Mouse (Mus musculus): ENCODE measurements around the gene Cdca8. TPM values are rescaled to one million over a fixed set of nuclear protein-coding genes. Genes with fewer than 3 reads are reported as not detected.

Cdca8 gene
- polyA plus RNA-seq, 1 experiment from 2014 or later: 34.9 TPM

DNA sequence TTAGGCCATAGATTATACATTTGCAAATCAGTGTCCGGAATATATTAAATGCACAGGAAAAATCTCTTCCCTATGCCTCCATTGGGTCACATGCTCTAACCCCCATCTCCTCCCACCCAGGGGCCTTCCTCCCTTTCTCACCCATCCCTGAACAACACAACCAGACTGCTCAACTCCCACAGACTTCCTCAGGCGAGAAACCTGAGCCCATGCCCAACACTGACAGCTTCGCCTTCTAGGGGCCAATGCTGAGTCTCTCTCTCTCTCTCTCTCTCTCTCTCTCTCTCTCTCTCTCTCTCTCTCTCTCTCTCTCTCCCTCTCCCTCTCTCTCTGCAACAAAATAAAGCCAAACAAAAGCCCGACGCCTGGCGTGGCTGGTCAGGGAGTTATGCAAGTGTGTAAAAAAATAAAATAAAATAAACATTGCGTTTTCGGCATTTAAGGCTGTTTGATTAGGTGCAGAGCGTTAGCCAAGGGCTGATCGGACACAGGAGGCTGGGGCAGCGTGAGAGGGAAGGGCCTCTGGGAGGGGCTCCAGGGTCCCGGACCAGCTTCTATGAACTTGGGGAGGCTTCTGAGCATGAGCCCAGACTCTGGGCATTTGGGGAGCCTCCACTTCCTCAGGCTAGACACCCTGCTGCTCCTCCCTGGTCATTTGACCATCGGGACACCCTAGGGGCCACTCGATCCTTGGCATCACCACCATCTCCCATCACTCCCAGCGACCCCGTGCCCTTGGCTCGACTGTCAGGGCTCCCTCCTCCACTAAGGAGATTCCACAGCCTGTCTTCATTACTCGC lies 46.0 kb upstream of the Cdca8 start:
- Histone ChIP-seq H3K36me3 (ENCODE audit: control insufficient read depth, insufficient read depth, low read length) (no peaks in the 10 kb centered on the region), H3K9me3 (ENCODE audit: control insufficient read depth, low read length) (no peaks in the 10 kb centered on the region), H3K27me3 (ENCODE audit: control insufficient read depth, insufficient read depth, low read length) (peaks cover 14% of the 10 kb centered on the region), H3K4me2 (replicated peaks; ENCODE audit: low read depth) (0 out of 2 replicates have a peak overlapping the region, but pooled peaks have one; percentile 8), H3K4me3 (ENCODE audit: low read depth, low read length) (no peak overlapping the region), H3K27ac (replicated peaks) (no peak overlapping the region), H3K9ac (ENCODE audit: low read length) (no peak overlapping the region), H3K4me1 (replicated peaks; ENCODE audit: control insufficient read depth, insufficient read depth) (no peaks in the 10 kb centered on the region)
- 7% methylated on average over 18 of the region's 18 CpGs for WGBS
- no peak for DNase-seq (ENCODE audit: low spot score)
- TF ChIP-seq CTCF (IDR thresholded peaks at IDR 0.05; ENCODE audit: low read depth): no peak
- TF ChIP-seq EP300 (optimal IDR thresholded peaks at IDR 0.05): no peak
- ATAC-seq (ENCODE audit: low FRiP score, low TSS enrichment): 0 out of 2 replicates have a peak, but pooled peaks have one; percentile 25

DNA sequence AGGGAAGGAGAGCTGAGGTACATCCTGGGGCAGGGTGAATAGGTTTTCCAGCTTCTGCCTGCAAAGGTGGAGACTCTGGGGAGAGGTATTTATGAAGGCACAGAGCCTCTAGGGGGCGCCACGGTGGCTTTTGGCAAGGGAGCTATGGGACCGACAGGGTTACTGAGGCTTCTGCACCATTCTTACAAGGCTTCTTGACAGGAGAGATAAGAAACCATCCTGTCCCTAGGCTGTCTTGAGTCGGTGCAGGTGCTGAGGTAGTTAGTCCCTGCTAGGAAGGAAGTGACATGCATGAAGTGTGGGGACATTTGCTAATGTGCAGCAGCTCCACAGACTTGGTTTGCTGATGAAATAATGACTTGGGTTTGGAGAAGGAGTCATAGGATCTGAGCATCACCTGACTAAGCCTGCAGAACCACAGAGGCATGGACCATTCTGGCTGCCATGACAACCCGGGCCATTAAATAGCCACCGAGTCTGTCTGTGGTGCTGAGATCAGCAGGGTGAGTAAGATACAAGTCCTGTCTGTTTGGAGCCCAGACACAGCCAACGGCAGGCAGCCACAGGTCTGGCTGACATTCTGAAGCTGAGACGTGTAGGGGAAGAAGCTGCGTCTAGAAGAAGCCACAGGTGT lies 44.9 kb upstream of the Cdca8 start:
- TF ChIP-seq EP300 (optimal IDR thresholded peaks at IDR 0.05) (no peak), CTCF (IDR thresholded peaks at IDR 0.05; ENCODE audit: low read depth) (peak; percentile 59)
- H3K4me1 ChIP-seq (replicated peaks; ENCODE audit: control insufficient read depth, insufficient read depth): no peaks in the 10 kb centered on the region
- no peaks in the 10 kb centered on the region for H3K36me3 ChIP-seq (ENCODE audit: control insufficient read depth, insufficient read depth, low read length)
- no peak overlapping the region for H3K9ac ChIP-seq (ENCODE audit: low read length)
- no peak overlapping the region for H3K4me2 ChIP-seq (replicated peaks; ENCODE audit: low read depth)
- H3K27me3 ChIP-seq (ENCODE audit: control insufficient read depth, insufficient read depth, low read length): peaks cover 13% of the 10 kb centered on the region
- DNase-seq (ENCODE audit: low spot score): peak; percentile 38
- no peak overlapping the region for H3K27ac ChIP-seq (replicated peaks)
- no peak for ATAC-seq (ENCODE audit: low FRiP score, low TSS enrichment)
- H3K4me3 ChIP-seq (ENCODE audit: low read depth, low read length): no peak overlapping the region
- no peaks in the 10 kb centered on the region for H3K9me3 ChIP-seq (ENCODE audit: control insufficient read depth, low read length)
- 18% methylated on average over 9 of the region's 9 CpGs for WGBS

DNA sequence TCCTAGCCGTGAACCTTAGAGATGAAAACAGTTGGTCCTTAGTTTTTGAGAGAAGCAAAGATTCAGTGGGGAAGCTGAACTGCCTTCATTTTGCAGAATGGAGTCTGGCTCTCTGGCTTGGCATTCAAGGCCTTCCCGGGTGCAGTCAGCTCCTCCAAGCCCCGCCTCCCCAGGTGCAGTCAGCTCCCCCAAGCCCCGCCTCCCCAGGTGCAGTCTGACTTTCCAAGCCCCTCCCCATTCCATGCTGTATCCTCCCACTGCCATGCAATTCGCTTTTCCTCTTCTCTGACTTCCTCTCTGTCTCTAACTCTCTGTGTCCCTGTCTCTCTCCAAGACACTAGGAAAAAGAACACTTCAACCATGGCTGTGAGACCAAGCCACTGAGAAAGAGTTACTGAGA lies 39.1 kb upstream of the Cdca8 start:
- WGBS: 26% methylated on average over 5 of the region's 5 CpGs
- H3K9me3 ChIP-seq (ENCODE audit: control insufficient read depth, low read length): no peaks in the 10 kb centered on the region
- peak; percentile 38; the same call in 1 of the 2 replicates for ATAC-seq (ENCODE audit: low FRiP score, low TSS enrichment)
- peak; percentile 72 for DNase-seq (ENCODE audit: low spot score)
- H3K27me3 ChIP-seq (ENCODE audit: control insufficient read depth, insufficient read depth, low read length): no peaks in the 10 kb centered on the region
- no peak overlapping the region for H3K27ac ChIP-seq (replicated peaks)
- no peaks in the 10 kb centered on the region for H3K36me3 ChIP-seq (ENCODE audit: control insufficient read depth, insufficient read depth, low read length)
- H3K9ac ChIP-seq (ENCODE audit: low read length): no peak overlapping the region
- TF ChIP-seq EP300 (optimal IDR thresholded peaks at IDR 0.05) (no peak), CTCF (IDR thresholded peaks at IDR 0.05; ENCODE audit: low read depth) (no peak)
- no peak overlapping the region for H3K4me3 ChIP-seq (ENCODE audit: low read depth, low read length)
- no peaks in the 10 kb centered on the region for H3K4me1 ChIP-seq (replicated peaks; ENCODE audit: control insufficient read depth, insufficient read depth)
- H3K4me2 ChIP-seq (replicated peaks; ENCODE audit: low read depth): no peak overlapping the region

DNA sequence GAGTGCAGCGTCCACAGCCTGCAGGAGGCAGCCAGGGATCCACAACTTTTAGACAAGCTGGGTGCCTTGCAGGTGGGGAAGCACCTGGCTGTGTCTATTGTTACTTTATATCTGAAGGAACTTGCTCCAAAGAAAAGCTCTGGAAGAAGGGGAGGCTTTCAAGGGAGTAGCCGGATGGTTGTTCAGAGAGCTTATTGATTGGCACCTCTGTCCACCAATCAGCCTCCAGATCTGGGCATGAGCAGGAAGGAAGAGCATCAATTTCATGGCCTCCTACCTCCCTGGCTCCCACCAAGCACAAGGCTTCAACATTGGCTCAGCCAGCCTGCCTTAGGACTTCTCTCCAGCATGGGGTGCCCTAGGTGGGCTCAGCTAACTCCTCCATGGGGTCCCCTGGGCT lies 34.2 kb upstream of the Cdca8 start:
- no peaks in the 10 kb centered on the region for H3K9me3 ChIP-seq (ENCODE audit: control insufficient read depth, low read length)
- no peaks in the 10 kb centered on the region for H3K36me3 ChIP-seq (ENCODE audit: control insufficient read depth, insufficient read depth, low read length)
- H3K4me3 ChIP-seq (ENCODE audit: low read depth, low read length): no peak overlapping the region
- H3K9ac ChIP-seq (ENCODE audit: low read length): no peak overlapping the region
- no peak overlapping the region for H3K4me2 ChIP-seq (replicated peaks; ENCODE audit: low read depth)
- 65% methylated on average over 2 of the region's 2 CpGs for WGBS
- TF ChIP-seq CTCF (IDR thresholded peaks at IDR 0.05; ENCODE audit: low read depth): no peak
- no peak for TF ChIP-seq EP300 (optimal IDR thresholded peaks at IDR 0.05)
- no peaks in the 10 kb centered on the region for H3K27me3 ChIP-seq (ENCODE audit: control insufficient read depth, insufficient read depth, low read length)
- ATAC-seq (ENCODE audit: low FRiP score, low TSS enrichment) (no peak), DNase-seq (ENCODE audit: low spot score) (no peak)
- H3K27ac ChIP-seq (replicated peaks): no peak overlapping the region
- H3K4me1 ChIP-seq (replicated peaks; ENCODE audit: control insufficient read depth, insufficient read depth): no peaks in the 10 kb centered on the region

DNA sequence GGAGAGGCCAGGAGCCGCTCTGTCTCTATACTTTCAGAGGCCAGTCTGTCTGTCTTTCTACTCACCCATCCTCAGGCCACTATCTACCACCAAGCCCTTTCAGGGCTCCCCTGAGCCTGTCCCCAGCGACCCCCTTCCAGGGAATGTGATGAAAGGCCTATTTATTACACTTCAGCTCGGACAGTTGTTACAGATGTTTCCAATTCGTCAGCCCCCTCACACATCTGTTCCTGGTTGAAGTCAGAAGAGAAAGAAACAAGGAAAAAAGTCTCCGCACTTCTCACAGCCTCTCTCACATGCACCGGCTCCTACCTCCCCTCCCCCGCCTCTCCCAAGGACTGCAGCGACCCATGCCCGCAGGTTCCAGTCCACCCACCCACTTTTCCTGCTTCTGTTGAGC lies 33.2 kb upstream of the Cdca8 start:
- H3K27me3 ChIP-seq (ENCODE audit: control insufficient read depth, insufficient read depth, low read length): no peaks in the 10 kb centered on the region
- no peaks in the 10 kb centered on the region for H3K36me3 ChIP-seq (ENCODE audit: control insufficient read depth, insufficient read depth, low read length)
- H3K9me3 ChIP-seq (ENCODE audit: control insufficient read depth, low read length): no peaks in the 10 kb centered on the region
- no peak overlapping the region for H3K27ac ChIP-seq (replicated peaks)
- DNase-seq (ENCODE audit: low spot score) (no peak), ATAC-seq (ENCODE audit: low FRiP score, low TSS enrichment) (no peak)
- H3K4me2 ChIP-seq (replicated peaks; ENCODE audit: low read depth): no peak overlapping the region
- H3K9ac ChIP-seq (ENCODE audit: low read length): no peak overlapping the region
- H3K4me3 ChIP-seq (ENCODE audit: low read depth, low read length): no peak overlapping the region
- 52% methylated on average over 9 of the region's 9 CpGs for WGBS
- TF ChIP-seq CTCF (IDR thresholded peaks at IDR 0.05; ENCODE audit: low read depth) (no peak), EP300 (optimal IDR thresholded peaks at IDR 0.05) (no peak)
- H3K4me1 ChIP-seq (replicated peaks; ENCODE audit: control insufficient read depth, insufficient read depth): no peaks in the 10 kb centered on the region

DNA sequence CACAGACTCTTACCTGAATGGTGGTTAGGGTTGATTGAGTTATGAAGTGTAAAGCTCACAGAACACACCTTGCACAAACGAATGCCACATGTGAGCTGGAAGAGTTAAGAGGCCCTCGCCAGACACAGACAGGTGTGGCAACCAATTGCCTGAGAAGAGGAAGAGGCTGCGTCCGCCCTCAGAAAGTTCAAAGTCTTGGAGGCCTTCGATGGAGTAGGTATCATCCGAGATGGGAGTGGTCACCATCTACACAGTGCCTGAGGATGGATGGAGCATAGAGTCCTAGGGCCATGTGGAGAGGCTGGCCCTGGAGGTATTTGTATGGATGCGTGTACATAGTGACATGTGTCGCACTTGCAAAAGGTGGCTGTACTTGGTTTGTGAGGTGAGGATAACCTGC lies 32.0 kb upstream of the Cdca8 start:
- TF ChIP-seq CTCF (IDR thresholded peaks at IDR 0.05; ENCODE audit: low read depth): no peak
- no peak for TF ChIP-seq EP300 (optimal IDR thresholded peaks at IDR 0.05)
- Histone ChIP-seq H3K9me3 (ENCODE audit: control insufficient read depth, low read length) (no peaks in the 10 kb centered on the region), H3K9ac (ENCODE audit: low read length) (no peak overlapping the region), H3K36me3 (ENCODE audit: control insufficient read depth, insufficient read depth, low read length) (no peaks in the 10 kb centered on the region), H3K4me1 (replicated peaks; ENCODE audit: control insufficient read depth, insufficient read depth) (no peaks in the 10 kb centered on the region), H3K27me3 (ENCODE audit: control insufficient read depth, insufficient read depth, low read length) (no peaks in the 10 kb centered on the region), H3K4me3 (ENCODE audit: low read depth, low read length) (no peak overlapping the region), H3K4me2 (replicated peaks; ENCODE audit: low read depth) (no peak overlapping the region), H3K27ac (replicated peaks) (no peak overlapping the region)
- WGBS: 64% methylated on average over 8 of the region's 8 CpGs
- DNase-seq (ENCODE audit: low spot score) (no peak), ATAC-seq (ENCODE audit: low FRiP score, low TSS enrichment) (no peak)

Measured in stomach, postnatal 0 days (tissue).